Mouse (Mus musculus) testis, adult 10 weeks (tissue): ENCODE data around the gene Gm5965. TPM values are rescaled to one million over a fixed set of nuclear protein-coding genes. Genes with fewer than 3 reads are reported as not detected.

Source experiments
- polyA plus RNA-seq: library from polyadenylated mRNA; stranded (reverse); fragments of 350-450 nt; fragmentation: Illumina TruSeq; extraction: RNeasy Lipid Tissue Mini Kit (QIAGEN cat#74804); gene quantifications from one replicate; pipeline ENCODE4 v1.2.3, GENCODE M21; 2014; ENCODE audit warnings: low read depth, low replicate concordance

Gene Gm5965
- not detected for polyA plus RNA-seq

GRCm38 (mm10) chr16:88777596-88777995 lies at the start of gene Gm5965:
Gene Gm5965, plus strand, starts transcription at chr16:88777896.

GRCm38 (mm10) chr16:88728812-88729275 lies 48.9 kb upstream of the Gm5965 start, which contains the start of gene Krtap13-1:
Gene Krtap13-1, plus strand, starts transcription at chr16:88728862.

GRCm38 (mm10) chr16:88751535-88751934 lies 26.2 kb upstream of the Gm5965 start, which contains the start of gene Krtap13:
Gene Krtap13, minus strand, starts transcription at chr16:88751635.

GRCm38 (mm10) chr16:88758547-88758946 lies 19.1 kb upstream of the Gm5965 start, which contains the start of gene 2310034C09Rik:
Gene 2310034C09Rik, plus strand, starts transcription at chr16:88758847.

GRCm38 (mm10) chr16:88774106-88774505 lies 3.6 kb upstream of the Gm5965 start, which contains the start of gene 2310057N15Rik:
Gene 2310057N15Rik, minus strand, starts transcription at chr16:88774206.

GRCm38 (mm10) chr16:88811827-88812226 lies 34.1 kb downstream of the Gm5965 start, which contains the start of gene Gm20741:
Gene Gm20741, minus strand, starts transcription at chr16:88812220.

GRCm38 (mm10) chr16:88820066-88820465 lies 42.4 kb downstream of the Gm5965 start, which contains the start of gene Krtap15:
Gene Krtap15, plus strand, starts transcription at chr16:88820215.

GRCm38 (mm10) chr16:88826095-88826652 lies 48.5 kb downstream of the Gm5965 start, which contains the start of gene Krtap14:
Gene Krtap14, minus strand, starts transcription at chr16:88826145.

Other genes starting within 250 kb of the Gm5965 start
- 0.25 TPM for gene Cldn8, start 214.7 kb upstream of the Gm5965 start, polyA plus RNA-seq
- 0.29 TPM for gene Krtap24-1, start 165.6 kb upstream of the Gm5965 start, polyA plus RNA-seq
- not detected for gene 2310079G19Rik, start 150.2 kb upstream of the Gm5965 start, polyA plus RNA-seq
- gene Krtap26-1, start 130.1 kb upstream of the Gm5965 start, polyA plus RNA-seq: not detected
- not detected for gene Krtap27-1, start 106.2 kb upstream of the Gm5965 start, polyA plus RNA-seq
- gene 2310061N02Rik, start 69.9 kb upstream of the Gm5965 start, polyA plus RNA-seq: not detected
- gene Krtap13-1, start 49.0 kb upstream of the Gm5965 start, polyA plus RNA-seq: not detected
- not detected for gene Krtap13, start 26.3 kb upstream of the Gm5965 start, polyA plus RNA-seq
- not detected for gene 2310034C09Rik, start 19.0 kb upstream of the Gm5965 start, polyA plus RNA-seq
- gene 2310057N15Rik, start 3.7 kb upstream of the Gm5965 start, polyA plus RNA-seq: not detected
- gene Gm20741, start 34.3 kb downstream of the Gm5965 start, polyA plus RNA-seq: not detected
- gene Krtap15, start 42.3 kb downstream of the Gm5965 start, polyA plus RNA-seq: not detected
- gene Krtap14, start 48.2 kb downstream of the Gm5965 start, polyA plus RNA-seq: not detected
- gene Krtap19-1, start 91.5 kb downstream of the Gm5965 start, polyA plus RNA-seq: not detected
- gene Krtap19-2, start 96.4 kb downstream of the Gm5965 start, polyA plus RNA-seq: not detected
- gene Krtap19-3, start 100.1 kb downstream of the Gm5965 start, polyA plus RNA-seq: not detected
- gene Krtap19-4, start 107.2 kb downstream of the Gm5965 start, polyA plus RNA-seq: not detected
- gene Krtap19-5, start 118.6 kb downstream of the Gm5965 start, polyA plus RNA-seq: not detected
- gene Krtap19-9b, start 154.4 kb downstream of the Gm5965 start, polyA plus RNA-seq: not detected
- not detected for gene Krtap16-3, start 185.0 kb downstream of the Gm5965 start, polyA plus RNA-seq
- not detected for gene Krtap22-2, start 232.9 kb downstream of the Gm5965 start, polyA plus RNA-seq
- not detected for gene Gm10229, start 237.4 kb downstream of the Gm5965 start, polyA plus RNA-seq